Mouse (Mus musculus) v-Abl transformed pro-B cells (cell line): Measurements from ENCODE around the gene Ap5z1.

ENCODE experiments used
- in situ Hi-C, 2 experiments: fragments of 400-800 bp; cut with MboI; formaldehyde crosslinking; loops; one replicate each; pipeline ENCODE4 v1.15.1; 2025; ENCODE audit not compliant: unreplicated experiment in 2 of 2

Ap5z1 gene

GRCm38 (mm10) chr5:142463461-142464454, at the start of gene Ap5z1:
TSS of gene Ap5z1 (plus strand) at chr5:142463944.
- in situ Hi-C loops: no loop called here

- in situ Hi-C loops: no loop called here
Observed at GRCm38 (mm10) chr5:142415401-142415800, 48.3 kb upstream of the Ap5z1 start.

- in situ Hi-C loops: no loop called here
Observed at GRCm38 (mm10) chr5:142416070-142416775, 47.5 kb upstream of the Ap5z1 start.

- in situ Hi-C loops: no loop called here
Observed at GRCm38 (mm10) chr5:142417104-142417503, 46.6 kb upstream of the Ap5z1 start.

- in situ Hi-C loops: no loop called here
Observed at GRCm38 (mm10) chr5:142417876-142418275, 45.9 kb upstream of the Ap5z1 start.

GRCm38 (mm10) chr5:142418419-142418818, 45.3 kb upstream of the Ap5z1 start:
- in situ Hi-C loops: no loop called here

GRCm38 (mm10) chr5:142420317-142420716, 43.4 kb upstream of the Ap5z1 start:
- in situ Hi-C loops: no loop called here

GRCm38 (mm10) chr5:142420920-142421319, 42.8 kb upstream of the Ap5z1 start:
- in situ Hi-C loops: no loop called here

GRCm38 (mm10) chr5:142421886-142422285, 41.9 kb upstream of the Ap5z1 start:
- in situ Hi-C loops: no loop called here

- in situ Hi-C loops: no loop called here
Observed at GRCm38 (mm10) chr5:142423141-142423540, 40.6 kb upstream of the Ap5z1 start.

GRCm38 (mm10) chr5:142423701-142424100, 40.0 kb upstream of the Ap5z1 start:
- in situ Hi-C loops: no loop called here

GRCm38 (mm10) chr5:142424627-142425349, 39.0 kb upstream of the Ap5z1 start:
- in situ Hi-C loops: no loop called here

GRCm38 (mm10) chr5:142426476-142426875, 37.3 kb upstream of the Ap5z1 start:
- in situ Hi-C loops: no loop called here

GRCm38 (mm10) chr5:142427876-142428275, 35.9 kb upstream of the Ap5z1 start:
- in situ Hi-C loops: no loop called here

GRCm38 (mm10) chr5:142428691-142429090, 35.1 kb upstream of the Ap5z1 start:
- in situ Hi-C loops: no loop called here

- in situ Hi-C loops: no loop called here
Observed at GRCm38 (mm10) chr5:142431029-142431428, 32.7 kb upstream of the Ap5z1 start.

GRCm38 (mm10) chr5:142431811-142432434, 31.8 kb upstream of the Ap5z1 start:
- in situ Hi-C loops: no loop called here

- in situ Hi-C loops: no loop called here
Observed at GRCm38 (mm10) chr5:142432695-142433094, 31.0 kb upstream of the Ap5z1 start.

GRCm38 (mm10) chr5:142434052-142434451, 29.7 kb upstream of the Ap5z1 start:
- in situ Hi-C loops: no loop called here

GRCm38 (mm10) chr5:142435736-142436135, 28.0 kb upstream of the Ap5z1 start:
- in situ Hi-C loops: no loop called here
